Comparison of ENCODE assay signal across 17 mouse cellular contexts in the genomic region with DNA sequence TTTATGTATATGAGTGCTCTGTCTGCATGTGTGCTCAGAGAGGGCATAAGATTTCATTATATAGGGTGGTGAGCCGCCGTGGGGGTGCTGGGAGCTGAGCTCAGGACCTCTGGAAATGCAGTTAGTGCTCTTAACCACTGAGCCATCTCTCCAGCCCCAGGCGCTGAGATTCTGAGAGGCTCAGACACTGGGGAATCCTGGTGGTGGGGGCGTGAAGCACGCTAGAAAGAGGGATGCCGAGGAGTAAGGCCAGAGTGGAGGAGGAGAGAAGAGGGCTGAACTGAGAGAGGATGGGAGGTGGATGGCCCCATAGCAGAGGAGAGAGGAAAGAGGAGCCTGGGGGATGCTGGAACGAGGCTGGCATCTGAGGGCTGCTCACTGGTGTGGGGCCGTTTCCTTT. TPM values are rescaled to one million over a fixed set of nuclear protein-coding genes. Genes with fewer than 3 reads are reported as not detected.
"Had no signal": no experiment of that assay in that cellular context is flagged by ENCODE, and none has a peak within 500 bp of the region (broad histone marks: within the 10 kb centered on the region; RNA-seq: fewer than 3 reads in every experiment).

No protein-coding gene starts in this region.

- H3K4me1 ChIP-seq: liver, embryonic 15.5 days; lung, embryonic 15.5 days; midbrain, embryonic 12.5 days; midbrain, embryonic 15.5 days; neural tube, embryonic 12.5 days had no signal

- H3K4me2 ChIP-seq: liver, embryonic 15.5 days; lung, embryonic 15.5 days; midbrain, embryonic 12.5 days; midbrain, embryonic 15.5 days; neural tube, embryonic 12.5 days had no signal

- H3K27ac ChIP-seq: liver, embryonic 15.5 days; lung, embryonic 15.5 days; macrophage; midbrain, embryonic 12.5 days; midbrain, embryonic 15.5 days; neural tube, embryonic 12.5 days had no signal

- ATAC-seq: liver, postnatal 0 days; lung, postnatal 0 days; midbrain, embryonic 15.5 days had no signal

- H3K27me3 ChIP-seq: lung, embryonic 15.5 days; midbrain, embryonic 15.5 days; neural tube, embryonic 12.5 days had no signal

- DNase-seq: liver, postnatal 0 days; lung, adult 2 months; lung, postnatal 14 days; lung, postnatal 36 days; right cerebral cortex, postnatal 14 days; thymus, adult 18-20 months; thymus, postnatal 14 days; thymus, postnatal 36 days had no signal

- H3K36me3 ChIP-seq: liver, embryonic 15.5 days; lung, embryonic 15.5 days; midbrain, embryonic 12.5 days; midbrain, embryonic 15.5 days; neural tube, embryonic 12.5 days had no signal

- H3K9me3 ChIP-seq: liver, embryonic 15.5 days; lung, embryonic 15.5 days; megakaryocyte, embryonic 14.5 days; midbrain, embryonic 12.5 days; midbrain, embryonic 15.5 days; neural tube, embryonic 12.5 days had no signal

- H3K9ac ChIP-seq: liver, embryonic 15.5 days; liver, postnatal 0 days; lung, embryonic 15.5 days; midbrain, embryonic 12.5 days; midbrain, embryonic 15.5 days; neural tube, embryonic 12.5 days had no signal

- H3K4me3 ChIP-seq: liver, embryonic 15.5 days; lung, embryonic 15.5 days; megakaryocyte, embryonic 14.5 days; midbrain, embryonic 12.5 days; midbrain, embryonic 15.5 days; neural tube, embryonic 12.5 days had no signal

RNA-seq across cellular contexts. Expression of a gene that starts 0.4 kb away (rescaled TPM):
- polyA plus RNA-seq: liver, embryonic 15.5 days; lung, adult 2 months; macrophage had no signal

RNA-seq across cellular contexts. Expression of a gene that starts 2.9 kb away (rescaled TPM):
- polyA plus RNA-seq: macrophage; thymus, postnatal 0 days had no signal

RNA-seq across cellular contexts. Expression of a gene that starts 26.8 kb away (rescaled TPM):
- polyA plus RNA-seq: macrophage had no signal
